Mouse (Mus musculus) forebrain, embryonic 14.5 days (tissue): ENCODE data around the gene Gosr1. TPM values are rescaled to one million over a fixed set of nuclear protein-coding genes. Genes with fewer than 3 reads are reported as not detected.

Experiments
- ATAC-seq: fragments of 200-750 bp; cut with Nextera tagmentation; 2 replicates; pipeline ENCODE4 v1.8.0; 2017; ENCODE audit warnings: mild to moderate bottlenecking, moderate library complexity
- DNase-seq: peaks from one replicate; pipeline ENCODE4 v3.0.0-alpha.2; 2015; ENCODE audit warnings: low spot score
- H3K27ac ChIP-seq: fragments of 300-500 bp; sonication (generic); 2 replicates; pipeline ENCODE4 v1.5.1; 2014; ENCODE audit warnings: low read depth, mild to moderate bottlenecking, control low read depth, low read length, moderate library complexity
- H3K27me3 ChIP-seq: fragments of 300-500 bp; sonication (generic); replicated peaks from 2 replicates; pipeline ENCODE4 v1.6.1; 2014; ENCODE audit warnings: low read length, control low read depth, mixed read lengths; ENCODE audit not compliant: control insufficient read depth, insufficient read depth
- H3K36me3 ChIP-seq: fragments of 300-500 bp; sonication (generic); 2 replicates; pipeline ENCODE4 v1.6.1; 2014; ENCODE audit warnings: low read length, control low read depth; ENCODE audit not compliant: control insufficient read depth, insufficient read depth
- H3K4me1 ChIP-seq: fragments of 300-500 bp; sonication (generic); 2 replicates; pipeline ENCODE4 v1.6.1; 2014; ENCODE audit warnings: antibody characterized with exemption, low read length, control low read depth; ENCODE audit not compliant: control insufficient read depth, insufficient read depth
- H3K4me2 ChIP-seq: fragments of 300-500 bp; sonication (generic); 2 replicates; pipeline ENCODE4 v1.6.1; 2014; ENCODE audit warnings: mild to moderate bottlenecking, control low read depth, low read length
- H3K4me3 ChIP-seq: fragments of 300-500 bp; sonication (generic); 2 replicates; pipeline ENCODE4 v1.5.1; 2014; ENCODE audit warnings: low read depth, low read length, control low read depth
- H3K9ac ChIP-seq: fragments of 300-500 bp; sonication (generic); 2 replicates; pipeline ENCODE4 v1.6.1; 2014; ENCODE audit warnings: mild to moderate bottlenecking, low read length, control low read depth, moderate library complexity
- H3K9me3 ChIP-seq: fragments of 300-500 bp; sonication (generic); replicated peaks from 2 replicates; pipeline ENCODE4 v1.6.1; 2016; ENCODE audit warnings: low read length, control low read depth, mixed read lengths; ENCODE audit not compliant: control insufficient read depth
- WGBS: fragments of 180-500 bp; shearing (Covaris S2); extraction: QIAGEN DNeasy Blood & Tissue Kit; methylation state at CpG from one replicate; pipeline ENCODE4 v1.1.7; 2014; 5-methylcytosine and 5-hydroxymethylcytosine counted together
- polyA plus RNA-seq: library from polyadenylated mRNA; unstranded; fragments of >200 nt; fragmentation: Nextera tagmentation; extraction: Ambion mirVana; gene quantifications from 2 replicates; pipeline ENCODE4 v1.2.1, GENCODE M21; 2014

Gene Gosr1
- polyA plus RNA-seq, 1 experiment from 2014 or later, result 39.4 TPM

GRCm38 (mm10) chr11:76797236-76797635, 33.9 kb upstream of the Gosr1 start:
- H3K4me1 ChIP-seq, result no peaks in the 10 kb centered on the region
- H3K4me2 ChIP-seq, result no peak overlapping the region
- peaks cover 43% of the 10 kb centered on the region for H3K36me3 ChIP-seq
- no peaks in the 10 kb centered on the region for H3K27me3 ChIP-seq
- no peaks in the 10 kb centered on the region for H3K9me3 ChIP-seq
- H3K4me3 ChIP-seq, result no peak overlapping the region
- ATAC-seq (no peak), DNase-seq (no peak)
- H3K27ac ChIP-seq, result no peak overlapping the region
- 91% methylated on average over 6 of the region's 6 CpGs for WGBS
- no peak overlapping the region for H3K9ac ChIP-seq

DNA sequence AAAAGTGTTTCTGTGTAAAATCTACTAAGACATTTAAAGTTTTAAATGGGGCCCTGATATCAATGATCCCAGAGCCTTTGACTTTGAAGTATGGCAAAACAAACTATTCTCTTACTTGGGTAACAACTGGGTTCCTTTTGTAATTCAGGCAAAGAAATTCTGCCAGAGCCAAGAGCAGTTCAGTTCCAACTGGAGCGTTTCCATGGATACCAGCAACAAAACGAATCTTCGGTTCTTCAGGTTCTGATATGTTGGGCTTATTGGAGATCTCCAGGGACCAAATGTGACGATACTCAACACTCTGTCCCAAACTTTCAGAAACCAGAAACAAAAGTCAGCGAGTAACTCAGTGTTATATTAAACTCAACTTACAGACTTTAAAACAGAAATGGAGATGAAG, 31.9 kb upstream of the Gosr1 start:
- Histone ChIP-seq H3K9me3 (no peaks in the 10 kb centered on the region), H3K27me3 (no peaks in the 10 kb centered on the region), H3K4me2 (no peak overlapping the region), H3K27ac (no peak overlapping the region), H3K9ac (no peak overlapping the region), H3K4me1 (no peaks in the 10 kb centered on the region), H3K36me3 (peaks cover 55% of the 10 kb centered on the region), H3K4me3 (no peak overlapping the region)
- ATAC-seq (no peak), DNase-seq (no peak)
- 81% methylated on average over 5 of the region's 5 CpGs for WGBS

DNA sequence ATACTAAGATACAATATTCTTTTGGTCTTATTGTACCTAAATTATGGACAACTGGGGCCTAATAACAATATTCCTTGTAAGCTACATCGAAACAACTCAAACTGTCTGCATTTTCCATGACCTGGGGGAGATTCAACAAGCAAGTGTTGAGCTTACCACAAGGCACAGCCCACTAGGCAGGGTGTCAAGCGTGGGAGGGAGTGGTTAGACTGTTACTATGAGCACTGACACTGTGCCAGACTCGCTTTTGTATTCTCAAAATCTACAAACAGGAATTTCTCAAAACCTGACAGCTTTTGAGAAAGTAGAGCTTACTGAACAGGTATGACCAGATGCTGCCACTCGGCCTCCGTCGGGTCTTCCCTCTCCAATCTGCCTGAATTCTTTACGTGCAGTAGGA, 28.0 kb upstream of the Gosr1 start:
- Histone ChIP-seq H3K4me3 (no peak overlapping the region), H3K4me1 (no peaks in the 10 kb centered on the region), H3K27me3 (no peaks in the 10 kb centered on the region), H3K9me3 (no peaks in the 10 kb centered on the region), H3K27ac (no peak overlapping the region), H3K4me2 (no peak overlapping the region), H3K9ac (no peak overlapping the region), H3K36me3 (peaks cover 44% of the 10 kb centered on the region)
- ATAC-seq (no peak), DNase-seq (no peak)
- WGBS, result 91% methylated on average over 7 of the region's 7 CpGs

DNA sequence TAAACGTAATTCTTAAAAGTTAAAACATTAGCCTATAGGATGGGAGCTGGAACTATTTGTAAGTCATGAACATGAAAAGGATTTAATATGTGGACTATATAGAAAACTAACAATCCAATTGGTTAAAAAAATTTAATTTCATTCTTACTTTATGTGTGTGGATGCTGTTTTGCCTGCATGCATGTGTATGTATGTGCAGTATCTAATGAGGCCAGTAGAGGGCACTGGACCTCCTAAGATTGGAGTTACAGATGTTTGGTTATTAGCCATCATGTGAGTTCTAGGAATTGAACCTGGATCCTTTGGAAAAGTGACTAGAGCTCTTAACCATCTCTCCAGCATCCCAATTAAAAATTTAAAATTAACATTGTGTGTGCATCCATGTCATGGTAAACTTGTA, 25.9 kb upstream of the Gosr1 start:
- H3K4me2 ChIP-seq, result no peak overlapping the region
- no peaks in the 10 kb centered on the region for H3K4me1 ChIP-seq
- H3K9ac ChIP-seq, result no peak overlapping the region
- WGBS, result 92% methylated on average over 1 of the region's 1 CpGs
- ATAC-seq (no peak), DNase-seq (peak; percentile 77)
- H3K27me3 ChIP-seq, result no peaks in the 10 kb centered on the region
- no peak overlapping the region for H3K27ac ChIP-seq
- H3K36me3 ChIP-seq, result peaks cover 53% of the 10 kb centered on the region
- H3K9me3 ChIP-seq, result no peaks in the 10 kb centered on the region
- no peak overlapping the region for H3K4me3 ChIP-seq

DNA sequence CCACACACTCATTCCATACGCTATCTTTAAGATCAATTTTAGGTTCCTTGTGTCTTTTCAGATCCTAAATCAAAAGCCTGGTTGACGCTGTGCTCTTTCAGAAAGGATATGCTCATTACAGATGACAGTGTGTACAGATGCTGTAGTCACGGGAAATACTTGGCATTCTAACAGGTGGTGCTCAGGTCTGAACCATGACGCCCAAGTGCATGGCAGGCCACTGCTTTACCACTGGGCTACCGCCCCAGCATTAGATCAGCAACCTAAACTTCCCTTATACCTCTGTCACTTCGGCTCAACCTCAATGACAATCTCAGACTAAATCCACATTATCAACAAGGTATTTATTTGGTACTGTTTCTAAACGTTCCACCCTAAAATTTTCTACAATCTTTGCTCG, 12.2 kb upstream of the Gosr1 start:
- no peaks in the 10 kb centered on the region for H3K4me1 ChIP-seq
- DNase-seq (no peak), ATAC-seq (no peak)
- whole genome bisulfite sequencing, result 85% methylated on average over 8 of the region's 8 CpGs
- no peaks in the 10 kb centered on the region for H3K27me3 ChIP-seq
- no peaks in the 10 kb centered on the region for H3K9me3 ChIP-seq
- no peak overlapping the region for H3K4me3 ChIP-seq
- no peak overlapping the region for H3K27ac ChIP-seq
- H3K9ac ChIP-seq, result no peak overlapping the region
- H3K36me3 ChIP-seq, result peaks cover 7% of the 10 kb centered on the region; the same call in 1 of the 2 replicates
- H3K4me2 ChIP-seq, result no peak overlapping the region

GRCm38 (mm10) chr11:76773811-76774210, 10.4 kb upstream of the Gosr1 start:
- DNase-seq (no peak), ATAC-seq (no peak)
- Histone ChIP-seq H3K9me3 (no peaks in the 10 kb centered on the region), H3K27me3 (no peaks in the 10 kb centered on the region), H3K4me3 (no peak overlapping the region), H3K4me2 (no peak overlapping the region), H3K4me1 (no peaks in the 10 kb centered on the region), H3K27ac (no peak overlapping the region), H3K36me3 (no peaks in the 10 kb centered on the region), H3K9ac (no peak overlapping the region)
- 74% methylated on average over 3 of the region's 3 CpGs for WGBS

GRCm38 (mm10) chr11:76770566-76770965, 7.2 kb upstream of the Gosr1 start:
- Histone ChIP-seq H3K4me3 (no peak overlapping the region), H3K4me2 (no peak overlapping the region), H3K9me3 (no peaks in the 10 kb centered on the region), H3K27me3 (no peaks in the 10 kb centered on the region), H3K4me1 (no peaks in the 10 kb centered on the region), H3K9ac (no peak overlapping the region), H3K27ac (no peak overlapping the region), H3K36me3 (no peaks in the 10 kb centered on the region)
- DNase-seq (no peak), ATAC-seq (no peak)
- 96% methylated on average over 5 of the region's 5 CpGs for WGBS

GRCm38 (mm10) chr11:76763741-76764122, 353 bp upstream of the Gosr1 start:
- WGBS, result 17% methylated on average over 4 of the region's 4 CpGs
- H3K27ac ChIP-seq, result no peak overlapping the region
- no peaks in the 10 kb centered on the region for H3K9me3 ChIP-seq
- peak overlapping the region; percentile 17; the same call in 1 of the 2 replicates for H3K4me2 ChIP-seq
- DNase-seq (no peak), ATAC-seq (peak; percentile 56)
- H3K36me3 ChIP-seq, result peaks cover 19% of the 10 kb centered on the region
- H3K27me3 ChIP-seq, result no peaks in the 10 kb centered on the region
- H3K4me3 ChIP-seq, result peak overlapping the region; percentile 63; the same call in 1 of the 2 replicates
- no peak overlapping the region; the same call in 1 of the 2 replicates for H3K9ac ChIP-seq
- peaks cover 4% of the 10 kb centered on the region; the same call in 1 of the 2 replicates for H3K4me1 ChIP-seq

DNA sequence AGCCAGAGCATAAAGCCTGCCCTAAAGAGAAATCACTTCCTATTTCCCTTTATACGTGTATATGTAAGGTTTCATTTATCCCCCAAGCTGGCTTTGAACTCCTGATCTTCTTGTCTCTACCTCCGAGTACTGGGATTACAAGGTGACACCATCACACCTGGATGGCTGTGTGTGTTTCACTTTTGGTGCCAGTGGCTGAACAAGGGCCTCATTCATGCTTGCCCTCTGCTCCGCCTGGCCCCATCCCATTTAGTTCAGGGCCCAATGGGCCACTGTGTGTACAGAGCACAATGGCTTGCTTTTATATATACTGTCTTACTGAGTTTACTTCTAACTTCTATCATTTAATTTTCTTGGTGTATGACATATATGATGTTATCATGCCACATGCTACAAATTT, 11.1 kb downstream of the Gosr1 start:
- Histone ChIP-seq H3K9me3 (no peaks in the 10 kb centered on the region), H3K4me1 (no peaks in the 10 kb centered on the region), H3K27ac (no peak overlapping the region), H3K27me3 (no peaks in the 10 kb centered on the region), H3K9ac (no peak overlapping the region), H3K36me3 (peaks cover 75% of the 10 kb centered on the region), H3K4me2 (no peak overlapping the region), H3K4me3 (no peak overlapping the region)
- DNase-seq (no peak), ATAC-seq (no peak)
- 88% methylated on average over 3 of the region's 3 CpGs for WGBS
